Mouse (Mus musculus) embryonic facial prominence, embryonic 10.5 days (tissue): ENCODE data around the gene Il12a. TPM values are rescaled to one million over a fixed set of nuclear protein-coding genes. Genes with fewer than 3 reads are reported as not detected.

Source experiments
- DNase-seq: peaks from one replicate; pipeline ENCODE4 v3.0.0-alpha.2; 2017; ENCODE audit warnings: low spot score
- H3K27ac ChIP-seq: fragments of 300-500 bp; sonication (generic); replicated peaks from 2 replicates; pipeline ENCODE4 v1.5.1; 2016; ENCODE audit warnings: mild to moderate bottlenecking
- H3K27me3 ChIP-seq: fragments of 300-500 bp; sonication (generic); replicated peaks from 2 replicates; pipeline ENCODE4 v1.6.1; 2016; ENCODE audit warnings: low read depth, mild to moderate bottlenecking; ENCODE audit not compliant: poor library complexity, severe bottlenecking
- H3K36me3 ChIP-seq: fragments of 300-500 bp; sonication (generic); replicated peaks from 2 replicates; pipeline ENCODE4 v1.6.1; 2016; ENCODE audit warnings: mild to moderate bottlenecking, moderate library complexity
- H3K4me1 ChIP-seq: fragments of 300-500 bp; sonication (generic); 2 replicates; pipeline ENCODE4 v1.6.1; 2016
- H3K4me3 ChIP-seq: fragments of 300-500 bp; sonication (generic); 2 replicates; pipeline ENCODE4 v1.5.1; 2016; ENCODE audit warnings: mild to moderate bottlenecking, moderate library complexity
- H3K9me3 ChIP-seq: fragments of 300-500 bp; sonication (generic); 2 replicates; pipeline ENCODE4 v1.6.1; 2016; ENCODE audit warnings: mild to moderate bottlenecking
- WGBS: fragments of 180-500 bp; shearing (Covaris S2); methylation state at CpG from one replicate; pipeline ENCODE4 v1.1.7; 2016; 5-methylcytosine and 5-hydroxymethylcytosine counted together
- polyA plus RNA-seq: library from polyadenylated mRNA; unstranded; fragments of >200 nt; fragmentation: Nextera tagmentation; extraction: Ambion mirVana; gene quantifications from 2 replicates; pipeline ENCODE4 v1.2.1, GENCODE M21; 2016

The Il12a gene
- polyA plus RNA-seq, 1 experiment from 2014 or later: not detected

DNA sequence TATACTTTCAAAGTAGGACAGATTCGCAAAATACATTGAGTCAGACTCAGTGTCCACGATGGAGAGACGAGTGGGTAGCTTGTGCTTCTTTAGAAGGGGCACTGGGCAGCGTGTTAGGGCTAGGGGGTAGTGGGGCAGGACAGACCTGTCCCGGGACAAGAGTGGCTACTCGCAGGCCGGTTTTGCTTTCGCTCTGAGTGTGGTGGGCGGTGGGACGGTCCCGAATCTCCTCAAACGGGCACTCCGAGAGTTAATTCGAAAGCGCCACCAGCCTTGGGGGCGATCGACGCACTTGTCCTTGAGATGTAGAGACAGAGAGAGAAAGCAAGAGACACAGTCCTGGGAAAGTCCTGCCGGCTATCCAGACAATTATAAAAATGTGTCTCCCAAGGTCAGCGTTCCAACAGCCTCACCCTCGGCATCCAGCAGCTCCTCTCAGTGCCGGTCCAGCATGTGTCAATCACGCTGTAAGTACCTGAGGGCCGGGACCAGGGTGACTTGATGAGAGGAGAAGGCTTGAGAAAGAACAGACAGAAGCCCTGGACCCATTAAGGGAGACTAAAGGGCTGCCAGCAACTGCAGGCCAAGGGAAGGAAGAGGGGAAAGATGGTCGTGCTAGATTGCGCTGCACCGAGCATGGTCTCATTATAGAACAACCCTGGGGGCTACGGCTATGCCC lies 795 bp downstream of the Il12a start:
- Histone ChIP-seq H3K4me1 (peaks cover 9% of the 10 kb centered on the region; the same call in 1 of the 2 replicates), H3K4me3 (no peak overlapping the region), H3K9me3 (no peaks in the 10 kb centered on the region), H3K27ac (no peak overlapping the region), H3K27me3 (no peaks in the 10 kb centered on the region), H3K36me3 (no peaks in the 10 kb centered on the region)
- 84% methylated on average over 28 of the region's 28 CpGs for WGBS
- no peak for DNase-seq

DNA sequence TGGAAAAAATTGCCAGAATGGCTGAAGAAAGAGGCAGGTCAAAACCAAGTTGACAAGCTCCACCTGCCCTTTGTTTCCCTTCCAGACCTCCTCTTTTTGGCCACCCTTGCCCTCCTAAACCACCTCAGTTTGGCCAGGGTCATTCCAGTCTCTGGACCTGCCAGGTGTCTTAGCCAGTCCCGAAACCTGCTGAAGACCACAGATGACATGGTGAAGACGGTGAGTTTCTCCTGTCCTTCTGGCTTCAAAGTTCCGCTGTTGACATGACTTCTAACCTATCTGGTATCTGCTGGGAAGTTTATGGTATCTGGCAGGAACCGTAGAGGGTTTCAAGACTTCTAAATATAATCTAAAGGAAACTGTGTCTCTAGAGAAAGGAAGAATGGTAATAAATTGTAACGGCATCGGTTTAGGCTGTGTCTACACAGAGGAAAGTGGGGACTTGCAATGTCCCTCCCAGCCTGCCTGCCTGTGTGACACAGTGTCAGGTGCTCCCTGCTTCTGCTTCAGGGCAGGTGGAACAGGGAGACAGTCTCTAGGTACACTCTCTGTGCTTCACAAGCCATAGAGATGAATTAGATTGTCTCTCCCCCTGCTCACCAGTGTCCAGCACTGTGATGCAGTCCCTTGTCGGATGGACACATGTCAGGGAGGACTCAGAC lies 1.6 kb downstream of the Il12a start:
- no peak for DNase-seq
- no peaks in the 10 kb centered on the region for H3K9me3 ChIP-seq
- 88% methylated on average over 7 of the region's 7 CpGs for WGBS
- H3K27me3 ChIP-seq: no peaks in the 10 kb centered on the region
- no peaks in the 10 kb centered on the region for H3K36me3 ChIP-seq
- H3K27ac ChIP-seq: no peak overlapping the region
- no peak overlapping the region for H3K4me3 ChIP-seq
- peaks cover 9% of the 10 kb centered on the region; the same call in 1 of the 2 replicates for H3K4me1 ChIP-seq

DNA sequence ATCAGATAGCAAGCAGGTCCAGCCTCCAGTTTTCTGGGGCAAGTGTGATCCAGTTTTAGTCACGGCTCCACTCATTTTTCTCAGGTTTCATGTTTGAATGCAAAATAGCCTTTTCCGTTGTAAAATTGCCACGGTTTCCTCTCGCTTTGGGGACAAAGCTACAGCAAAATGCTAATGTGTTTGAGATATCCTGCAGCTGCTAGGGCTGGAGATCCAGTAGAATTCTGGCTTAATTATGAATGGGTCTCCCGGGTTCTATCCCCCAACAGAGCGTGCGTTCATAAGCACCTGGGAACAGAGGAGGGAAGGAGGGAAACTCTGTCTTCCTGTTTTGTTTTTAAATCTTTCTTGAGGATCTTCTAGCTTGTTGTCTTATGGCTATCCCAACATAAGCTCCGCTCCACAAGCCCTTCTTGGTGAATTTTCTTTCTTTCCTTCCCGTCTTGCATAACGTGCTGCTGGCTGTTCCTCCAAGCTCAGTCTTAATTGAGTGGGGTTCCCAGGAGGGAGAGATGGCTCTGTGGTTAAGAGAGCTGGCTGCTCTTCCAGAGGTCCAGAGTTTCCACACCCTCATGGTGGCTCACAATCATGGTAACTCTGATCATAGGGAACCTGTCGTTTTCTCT lies 2.3 kb downstream of the Il12a start:
- peaks cover 9% of the 10 kb centered on the region; the same call in 1 of the 2 replicates for H3K4me1 ChIP-seq
- no peak for DNase-seq
- 82% methylated on average over 11 of the region's 11 CpGs for WGBS
- H3K9me3 ChIP-seq: no peaks in the 10 kb centered on the region
- no peaks in the 10 kb centered on the region for H3K27me3 ChIP-seq
- H3K4me3 ChIP-seq: no peak overlapping the region
- H3K27ac ChIP-seq: no peak overlapping the region
- no peaks in the 10 kb centered on the region for H3K36me3 ChIP-seq

DNA sequence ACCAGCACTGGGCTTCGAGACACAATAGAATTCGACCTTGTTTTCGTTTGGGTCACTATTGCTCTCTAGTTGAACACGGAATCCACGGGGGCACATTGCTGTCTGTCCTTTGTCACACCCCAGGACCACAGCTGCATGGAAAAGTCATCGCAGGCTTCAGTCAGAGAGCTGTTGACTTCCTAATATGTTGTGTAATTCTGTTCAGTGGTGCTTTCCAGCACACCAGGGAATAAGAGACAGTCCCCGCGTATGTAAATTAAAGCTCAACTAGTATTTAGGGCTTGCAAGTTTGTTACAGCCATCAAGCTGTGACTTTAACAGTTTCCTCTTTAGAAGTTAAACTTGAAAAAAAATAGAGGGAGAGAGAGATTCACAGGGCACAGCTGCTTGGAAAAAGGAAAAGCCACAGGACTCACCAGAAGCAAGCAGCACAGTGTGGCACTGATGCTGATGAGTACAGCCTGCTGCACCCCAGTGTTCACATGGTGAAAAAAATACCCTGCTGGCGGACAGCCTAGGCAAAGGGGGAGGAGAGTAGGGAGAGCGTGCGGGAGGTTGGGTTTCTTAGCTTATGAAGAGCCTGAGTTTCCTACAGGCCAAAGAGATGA lies 3.1 kb downstream of the Il12a start:
- Histone ChIP-seq H3K27me3 (no peaks in the 10 kb centered on the region), H3K4me3 (no peak overlapping the region), H3K4me1 (peaks cover 9% of the 10 kb centered on the region; the same call in 1 of the 2 replicates), H3K27ac (no peak overlapping the region), H3K36me3 (no peaks in the 10 kb centered on the region), H3K9me3 (no peaks in the 10 kb centered on the region)
- WGBS: 54% methylated on average over 11 of the region's 11 CpGs
- no peak for DNase-seq

DNA sequence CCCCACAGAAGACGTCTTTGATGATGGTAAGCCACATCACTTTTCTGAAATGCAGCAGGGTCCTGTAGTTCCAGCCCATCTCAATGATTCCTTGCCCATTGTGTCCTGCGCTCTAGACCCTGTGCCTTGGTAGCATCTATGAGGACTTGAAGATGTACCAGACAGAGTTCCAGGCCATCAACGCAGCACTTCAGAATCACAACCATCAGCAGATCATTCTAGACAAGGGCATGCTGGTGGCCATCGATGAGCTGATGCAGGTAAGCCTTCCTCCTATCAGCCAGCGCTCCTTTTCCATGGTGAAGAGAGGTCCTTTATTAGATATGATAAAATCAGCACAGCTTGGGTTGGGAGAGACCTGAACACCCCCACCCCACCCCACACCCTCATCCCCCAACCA lies 4.9 kb downstream of the Il12a start:
- no peaks in the 10 kb centered on the region for H3K9me3 ChIP-seq
- 92% methylated on average over 5 of the region's 5 CpGs for WGBS

DNA sequence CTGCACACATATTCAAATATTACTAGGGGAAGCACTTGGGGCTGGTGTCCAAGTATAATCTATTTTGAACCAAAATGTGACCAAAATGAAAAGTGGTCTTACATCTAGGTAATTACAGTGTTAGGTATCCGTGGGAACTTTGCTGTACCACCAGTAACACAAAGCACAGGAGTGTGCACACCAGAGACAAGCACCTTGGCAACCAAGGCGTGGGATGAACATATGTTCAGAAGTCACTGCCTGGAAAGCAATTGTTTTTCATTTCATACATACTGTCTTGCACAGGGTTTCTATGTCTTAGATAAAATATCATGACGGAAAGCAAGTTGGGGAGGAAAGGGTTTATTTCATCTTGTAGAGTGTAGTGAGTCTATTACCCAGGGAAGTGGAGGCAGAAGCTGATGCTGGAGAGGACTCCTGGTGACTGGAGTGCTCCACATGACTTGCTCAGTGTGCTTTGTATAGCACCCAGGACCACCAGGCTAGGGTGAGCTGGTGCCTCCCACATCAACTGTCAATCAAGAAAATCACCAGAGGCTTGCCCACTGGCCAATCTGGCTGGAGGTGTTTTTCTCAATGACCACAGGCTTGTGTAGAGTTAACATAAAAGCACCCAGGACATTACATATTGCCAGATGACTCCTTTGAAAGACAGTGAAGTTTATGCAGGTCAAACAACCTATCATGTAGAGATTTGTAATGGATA lies 6.2 kb downstream of the Il12a start:
- H3K4me1 ChIP-seq: peaks cover 9% of the 10 kb centered on the region; the same call in 1 of the 2 replicates
- no peak overlapping the region for H3K4me3 ChIP-seq
- H3K27me3 ChIP-seq: no peaks in the 10 kb centered on the region
- no peaks in the 10 kb centered on the region for H3K36me3 ChIP-seq
- DNase-seq: no peak
- 89% methylated on average over 3 of the region's 3 CpGs for WGBS
- no peaks in the 10 kb centered on the region for H3K9me3 ChIP-seq
- H3K27ac ChIP-seq: no peak overlapping the region

More for the DNA sequence above, 4.9 kb downstream of the Il12a start:
- DNase-seq: no peak
- Histone ChIP-seq H3K36me3 (no peaks in the 10 kb centered on the region), H3K27ac (no peak overlapping the region), H3K4me3 (no peak overlapping the region), H3K27me3 (no peaks in the 10 kb centered on the region), H3K4me1 (peaks cover 9% of the 10 kb centered on the region; the same call in 1 of the 2 replicates)

DNA sequence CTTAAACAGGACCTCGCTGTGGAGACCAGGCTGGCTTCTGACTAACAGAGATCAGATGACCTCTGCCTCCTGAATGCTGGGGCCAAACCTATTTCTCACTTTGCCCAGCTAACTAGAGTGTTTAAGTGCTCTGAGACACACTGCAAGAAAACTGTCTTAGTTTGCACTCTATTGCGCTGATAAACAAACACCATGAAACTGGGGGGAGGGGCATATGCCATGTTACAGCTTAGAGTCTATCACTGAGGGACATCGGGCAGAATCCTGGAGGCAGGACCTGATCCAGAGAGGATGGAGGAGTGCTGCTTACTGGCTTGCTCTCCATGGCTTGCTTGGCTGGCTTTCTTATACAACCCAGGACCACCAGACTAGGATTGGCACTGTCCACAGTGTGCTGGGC lies 8.2 kb downstream of the Il12a start:
- no peak overlapping the region for H3K27ac ChIP-seq
- 86% methylated on average over 3 of the region's 3 CpGs for WGBS
- H3K4me3 ChIP-seq: no peak overlapping the region
- H3K4me1 ChIP-seq: peaks cover 4% of the 10 kb centered on the region; the same call in 1 of the 2 replicates
- H3K27me3 ChIP-seq: no peaks in the 10 kb centered on the region
- no peaks in the 10 kb centered on the region for H3K9me3 ChIP-seq
- no peak for DNase-seq
- H3K36me3 ChIP-seq: no peaks in the 10 kb centered on the region

DNA sequence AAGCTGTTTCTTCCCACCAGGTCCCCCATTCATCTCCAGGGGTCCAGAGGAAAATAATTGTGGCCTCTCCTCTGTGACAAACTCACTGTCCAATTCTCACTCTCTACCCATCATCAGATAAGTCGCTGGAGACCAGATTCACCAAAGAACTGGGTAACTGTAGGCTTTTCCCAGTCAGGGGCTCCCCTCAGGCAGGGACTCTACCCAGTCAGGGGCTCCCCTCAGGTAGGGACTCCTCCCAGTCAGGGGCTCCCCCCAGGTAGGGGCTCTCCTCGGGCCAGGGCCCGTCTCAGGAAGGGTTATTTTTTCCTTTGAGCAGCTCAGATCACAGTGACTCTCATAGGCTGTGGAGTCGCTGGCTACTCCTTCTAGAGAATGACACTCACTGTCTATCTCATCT lies 9.6 kb downstream of the Il12a start:
- H3K27me3 ChIP-seq: no peaks in the 10 kb centered on the region
- no peaks in the 10 kb centered on the region for H3K36me3 ChIP-seq
- 76% methylated on average over 4 of the region's 4 CpGs for whole genome bisulfite sequencing
- H3K4me3 ChIP-seq: no peak overlapping the region
- DNase-seq: no peak
- H3K9me3 ChIP-seq: no peaks in the 10 kb centered on the region
- no peaks in the 10 kb centered on the region for H3K4me1 ChIP-seq
- H3K27ac ChIP-seq: no peak overlapping the region

DNA sequence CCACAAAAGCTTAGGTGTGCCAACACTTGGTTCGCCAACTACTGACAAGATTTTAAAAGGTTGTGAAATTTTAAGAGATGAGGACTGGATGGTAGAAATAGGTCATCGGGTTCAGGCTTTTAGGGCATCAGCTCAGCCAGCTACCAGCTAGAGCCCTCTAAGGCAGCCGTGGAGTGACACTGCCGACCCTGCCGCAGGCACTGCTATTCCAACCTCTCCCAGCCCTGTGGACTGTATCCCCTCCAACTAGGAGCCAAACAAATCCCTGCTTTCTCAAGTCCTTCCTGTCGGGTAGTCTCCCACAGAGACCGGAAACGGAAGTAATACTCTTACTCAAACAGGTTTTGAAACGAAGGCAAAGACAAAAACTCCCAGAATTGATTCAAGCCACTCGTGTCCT lies 15.9 kb downstream of the Il12a start:
- 89% methylated on average over 10 of the region's 10 CpGs for WGBS
- Histone ChIP-seq H3K4me1 (no peaks in the 10 kb centered on the region), H3K4me3 (no peak overlapping the region)

DNA sequence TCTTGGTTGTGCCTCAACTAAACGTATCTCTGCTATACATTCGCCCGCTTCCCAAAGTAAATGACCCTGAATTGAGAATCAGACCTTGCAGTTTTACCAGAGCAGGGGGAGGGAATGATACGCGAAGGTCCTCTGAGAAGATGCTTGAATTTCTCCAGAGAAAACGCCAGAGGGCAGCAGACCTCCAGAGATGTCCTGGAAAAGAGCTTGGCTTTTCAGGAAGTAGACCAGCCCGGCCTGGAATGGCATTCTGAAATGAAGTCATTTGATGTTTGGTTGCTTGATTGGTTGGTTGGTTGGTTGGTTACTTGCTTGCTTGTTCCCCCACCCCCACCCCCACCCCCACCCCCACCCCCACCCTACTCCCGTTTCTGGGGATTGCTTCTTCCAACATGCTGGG lies 17.8 kb downstream of the Il12a start:
- Histone ChIP-seq H3K36me3 (no peaks in the 10 kb centered on the region), H3K27me3 (no peaks in the 10 kb centered on the region), H3K4me1 (no peaks in the 10 kb centered on the region), H3K9me3 (no peaks in the 10 kb centered on the region), H3K27ac (no peak overlapping the region), H3K4me3 (no peak overlapping the region)
- DNase-seq: peak; percentile 55
- 45% methylated on average over 8 of the region's 8 CpGs for WGBS

More for the DNA sequence above, 15.9 kb downstream of the Il12a start:
- no peak for DNase-seq
- no peaks in the 10 kb centered on the region for H3K9me3 ChIP-seq
- no peak overlapping the region for H3K27ac ChIP-seq
- H3K27me3 ChIP-seq: no peaks in the 10 kb centered on the region
- H3K36me3 ChIP-seq: no peaks in the 10 kb centered on the region

DNA sequence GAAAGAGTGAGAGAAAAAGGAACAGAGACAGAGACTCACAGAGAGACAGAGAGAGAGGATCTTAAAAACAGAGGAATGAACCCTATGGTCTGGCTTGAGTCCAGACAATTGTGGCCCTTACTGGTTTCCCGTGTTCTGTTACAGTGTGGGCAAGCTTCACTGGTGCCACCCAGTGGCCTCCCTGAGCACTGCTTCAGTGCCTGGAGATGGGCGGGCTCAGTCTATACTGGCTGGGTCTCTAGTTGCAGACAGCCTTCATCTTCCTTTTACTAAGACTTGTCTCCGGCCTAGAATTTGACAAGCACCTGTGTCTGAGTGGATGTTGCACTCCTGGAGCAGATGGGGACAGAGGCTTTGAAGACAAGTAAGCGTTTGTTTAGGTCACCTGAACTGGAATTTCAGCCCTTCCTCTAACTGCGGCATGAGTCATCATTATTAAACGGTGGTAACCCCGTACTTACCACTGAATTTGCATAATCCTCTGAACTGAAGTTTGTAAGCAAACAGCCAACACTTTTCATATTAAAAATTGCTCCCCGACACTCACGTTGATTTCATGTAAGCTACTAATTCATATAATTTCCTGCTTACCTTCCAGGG lies 18.9 kb downstream of the Il12a start:
- H3K4me1 ChIP-seq: no peaks in the 10 kb centered on the region

DNA sequence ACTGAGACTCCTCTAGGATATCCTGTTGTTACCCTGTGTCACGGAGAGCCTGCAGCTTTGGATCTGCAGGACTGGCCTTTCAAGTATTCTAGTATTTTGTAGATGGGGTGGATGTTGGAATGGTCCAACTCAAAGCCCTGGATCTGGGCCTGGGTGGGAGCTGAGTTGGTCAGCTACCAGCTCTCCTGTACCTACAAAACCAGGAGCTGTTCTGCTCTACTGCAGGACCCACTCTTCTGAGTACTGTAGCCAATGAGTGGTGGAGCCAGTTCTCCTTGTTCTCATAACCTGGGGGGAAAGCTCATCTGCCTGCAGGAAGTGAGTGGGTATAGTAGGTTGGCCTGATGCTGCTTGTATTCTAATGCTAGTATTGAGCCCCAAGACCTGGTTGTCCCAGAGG lies 20.0 kb downstream of the Il12a start:
- H3K4me1 ChIP-seq: no peaks in the 10 kb centered on the region
- H3K36me3 ChIP-seq: no peaks in the 10 kb centered on the region
- no peaks in the 10 kb centered on the region for H3K9me3 ChIP-seq
- H3K27me3 ChIP-seq: no peaks in the 10 kb centered on the region
- no peak for DNase-seq
- no peak overlapping the region for H3K4me3 ChIP-seq
- H3K27ac ChIP-seq: no peak overlapping the region
- WGBS: 87% methylated on average over 1 of the region's 1 CpGs

More for the DNA sequence above, 18.9 kb downstream of the Il12a start:
- Histone ChIP-seq H3K27ac (no peak overlapping the region), H3K27me3 (no peaks in the 10 kb centered on the region), H3K36me3 (no peaks in the 10 kb centered on the region), H3K9me3 (no peaks in the 10 kb centered on the region), H3K4me3 (no peak overlapping the region)
- peak; percentile 71 for DNase-seq
- WGBS: 57% methylated on average over 9 of the region's 9 CpGs
